Mouse (Mus musculus) right cerebral cortex, postnatal 36 days (tissue): Measurements from ENCODE around the gene St3gal4.

ENCODE experiments used
- DNase-seq, 2 experiments: peaks; one replicate each; pipeline ENCODE4 v3.0.0; 2022; ENCODE audit warnings: low spot score in 2 of 2, mixed read lengths in 1 of 2

Gene St3gal4

DNA sequence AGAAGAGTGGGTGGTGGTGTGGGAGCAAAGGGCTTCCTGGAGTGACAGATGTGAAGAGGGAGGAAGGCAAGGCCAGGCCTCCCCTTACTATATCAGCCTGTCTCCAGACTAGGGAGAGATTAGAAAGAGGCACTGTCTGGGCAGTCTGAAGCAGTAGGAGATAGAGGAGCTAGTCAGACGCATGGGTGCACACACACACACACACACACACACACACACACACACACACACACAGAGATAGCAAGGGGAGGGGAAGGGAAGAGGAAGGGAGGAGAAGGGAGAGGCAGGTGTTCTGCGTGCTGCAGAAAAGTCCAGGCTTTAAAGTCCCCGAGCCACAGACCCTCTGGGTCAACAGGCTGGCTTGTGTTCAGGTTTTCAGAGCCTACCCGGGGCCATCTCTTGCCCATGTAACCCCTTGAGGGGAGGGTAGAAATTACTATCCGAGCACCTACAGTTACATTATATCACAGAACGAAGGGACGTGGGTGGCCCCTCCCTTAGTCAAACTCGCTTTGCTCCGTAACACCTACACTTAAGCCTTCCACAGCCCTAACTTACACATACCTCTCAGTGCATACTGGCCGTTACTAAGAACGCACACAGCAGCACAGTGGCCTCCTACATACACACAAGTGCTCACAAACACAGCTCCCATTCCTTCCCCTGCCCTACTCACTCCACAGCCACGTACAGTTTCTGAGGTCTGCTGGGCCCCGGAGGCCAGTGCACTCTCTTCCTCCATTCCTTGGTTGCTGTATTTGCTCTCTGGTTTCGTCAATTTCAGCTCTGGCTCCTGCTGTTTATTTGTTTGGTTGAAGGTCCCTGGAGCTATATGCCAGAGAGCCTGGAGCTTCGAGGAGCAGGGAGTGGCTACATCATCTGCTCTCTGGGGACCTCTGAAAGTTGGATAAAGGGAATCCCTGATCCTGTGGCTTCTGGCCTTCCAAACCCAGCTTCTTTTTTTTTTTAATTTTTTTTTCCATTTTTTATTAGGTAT is 12.9 kb downstream of the St3gal4 start:
- DNase-seq: no peak

GRCm38 (mm10) chr9:35105438-35105837 is 13.6 kb downstream of the St3gal4 start:
- no peak for DNase-seq

GRCm38 (mm10) chr9:35104711-35105110 is 14.4 kb downstream of the St3gal4 start:
- no peak for DNase-seq

DNA sequence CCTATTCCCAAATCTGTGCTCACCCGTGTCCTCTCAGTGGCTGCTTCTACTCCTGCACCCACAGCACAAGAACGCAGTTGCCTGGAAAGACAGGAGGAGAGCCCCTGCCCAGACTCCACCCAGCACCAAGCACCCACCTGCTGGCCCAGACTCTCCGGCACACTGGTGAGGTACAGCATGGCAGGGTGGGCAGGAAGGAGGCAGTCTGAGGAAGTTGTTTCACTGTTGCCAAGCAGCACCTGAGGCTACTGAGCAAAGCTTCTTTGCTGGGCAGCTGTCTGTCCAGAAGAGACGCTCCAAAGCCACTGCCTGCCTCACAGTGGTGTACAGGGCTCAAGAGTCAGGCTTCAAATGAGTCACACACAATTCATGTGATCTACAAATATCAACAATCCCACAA is 20.3 kb downstream of the St3gal4 start:
- peak in 1 of 2 experiments; percentile 0 for DNase-seq

- peak in 1 of 2 experiments; percentile 0 for DNase-seq
Measured at GRCm38 (mm10) chr9:35097901-35098300, 21.2 kb downstream of the St3gal4 start.

GRCm38 (mm10) chr9:35095726-35096125 is 23.3 kb downstream of the St3gal4 start:
- no peak for DNase-seq

- DNase-seq: no peak
Measured at GRCm38 (mm10) chr9:35093350-35093749, 25.7 kb downstream of the St3gal4 start.

- DNase-seq: no peak
Measured at GRCm38 (mm10) chr9:35092904-35093303, 26.2 kb downstream of the St3gal4 start.

GRCm38 (mm10) chr9:35061446-35061845 is 57.6 kb downstream of the St3gal4 start:
- DNase-seq: no peak

DNA sequence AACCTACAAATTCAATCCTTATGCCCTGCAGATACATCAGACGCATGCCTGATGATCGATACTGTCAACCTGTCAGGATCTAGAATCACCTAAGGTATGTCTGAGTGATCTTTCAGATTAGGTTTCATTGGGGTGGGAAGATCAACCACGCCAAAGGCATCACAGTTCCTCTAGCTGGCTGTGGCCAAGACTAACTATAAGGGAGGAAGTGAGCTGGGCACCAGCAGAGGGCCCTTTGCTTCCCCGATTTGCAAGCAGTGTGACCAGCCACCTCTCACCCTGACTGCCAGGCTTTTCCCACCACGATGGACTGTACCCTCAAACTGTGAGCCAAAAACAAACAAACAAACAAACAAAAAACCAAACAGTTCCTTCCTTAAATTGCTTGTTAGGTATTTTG is 59.2 kb downstream of the St3gal4 start:
- DNase-seq: no peak

DNA sequence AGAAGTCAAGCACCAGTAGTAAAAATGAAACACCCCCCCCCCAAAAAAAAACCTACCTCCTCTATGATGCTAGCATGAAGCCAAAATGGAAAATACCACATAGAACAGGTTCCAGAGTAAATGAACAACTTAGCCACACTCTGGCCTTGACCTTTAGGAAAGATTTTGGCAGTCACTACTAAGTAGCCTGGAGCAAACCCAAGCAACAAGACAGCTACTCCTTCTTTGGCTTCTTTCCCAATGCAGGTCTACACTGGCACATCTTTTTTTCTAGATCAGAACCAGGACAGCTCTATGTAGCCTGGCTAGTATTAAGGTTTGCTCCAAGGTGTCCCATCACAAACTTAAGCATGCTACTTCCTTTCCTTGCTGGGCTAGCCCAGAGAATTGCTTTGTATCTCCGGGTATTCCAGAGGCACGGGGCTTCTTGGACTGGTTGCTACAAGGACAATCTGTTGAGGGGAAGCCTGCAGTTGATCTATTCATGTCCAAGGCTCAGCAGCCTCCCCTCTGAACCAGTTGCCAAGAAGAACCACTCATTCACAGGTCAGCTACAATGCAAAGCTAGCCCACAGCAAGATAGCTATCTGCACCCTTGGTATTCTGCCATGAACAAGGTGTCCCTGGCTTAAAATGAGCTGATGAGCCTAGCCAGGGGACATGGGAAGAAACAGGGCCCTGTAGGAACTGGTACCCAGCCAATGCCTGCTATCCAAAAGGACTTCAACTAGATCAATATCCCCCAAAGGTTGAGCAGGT is 60.3 kb downstream of the St3gal4 start:
- no peak for DNase-seq

DNA sequence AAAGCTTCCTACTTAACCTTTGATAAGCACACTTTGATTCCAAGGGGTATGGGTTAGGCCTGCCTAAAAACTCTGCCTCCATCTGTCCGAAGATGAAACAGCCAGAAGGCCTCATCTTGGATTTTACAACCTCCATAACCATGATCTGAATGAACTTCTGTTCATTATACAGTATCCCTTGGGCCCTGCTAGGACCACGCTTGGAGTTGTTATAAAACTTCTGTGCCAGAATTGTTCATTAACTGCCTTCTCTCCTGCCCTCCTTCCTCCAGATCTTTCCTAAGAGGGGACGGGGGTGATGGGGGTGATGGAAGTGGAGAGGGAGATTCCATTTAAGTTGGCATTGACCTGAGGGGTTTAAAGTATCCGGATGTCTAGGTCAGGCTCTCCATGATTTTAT is 60.9 kb downstream of the St3gal4 start:
- DNase-seq: no peak

DNA sequence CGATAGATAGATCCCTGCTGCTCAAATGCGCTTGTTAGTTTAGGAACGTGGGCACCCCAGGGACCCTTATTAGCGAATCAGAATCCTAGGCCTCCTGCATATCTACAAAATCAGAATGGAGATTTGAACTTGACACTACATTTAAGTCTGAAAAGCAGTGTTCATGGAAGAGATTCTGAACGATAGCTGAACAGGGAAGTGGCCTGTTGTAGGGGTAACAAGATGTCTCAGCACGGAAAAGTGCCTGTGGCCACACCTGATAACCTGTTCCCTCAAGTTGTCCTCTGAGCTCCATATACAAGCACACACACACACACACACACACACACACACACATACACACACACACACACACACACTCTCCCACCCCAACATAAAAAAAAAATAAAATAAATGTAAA is 61.4 kb downstream of the St3gal4 start:
- DNase-seq: no peak

GRCm38 (mm10) chr9:35056611-35057010 is 62.5 kb downstream of the St3gal4 start:
- DNase-seq: no peak

- DNase-seq: no peak
Measured at GRCm38 (mm10) chr9:35055528-35056330, 63.3 kb downstream of the St3gal4 start.

- no peak for DNase-seq
Measured at GRCm38 (mm10) chr9:35053669-35054068, 65.4 kb downstream of the St3gal4 start.

- DNase-seq: no peak
Measured at GRCm38 (mm10) chr9:35053081-35053480, 66.0 kb downstream of the St3gal4 start.

DNA sequence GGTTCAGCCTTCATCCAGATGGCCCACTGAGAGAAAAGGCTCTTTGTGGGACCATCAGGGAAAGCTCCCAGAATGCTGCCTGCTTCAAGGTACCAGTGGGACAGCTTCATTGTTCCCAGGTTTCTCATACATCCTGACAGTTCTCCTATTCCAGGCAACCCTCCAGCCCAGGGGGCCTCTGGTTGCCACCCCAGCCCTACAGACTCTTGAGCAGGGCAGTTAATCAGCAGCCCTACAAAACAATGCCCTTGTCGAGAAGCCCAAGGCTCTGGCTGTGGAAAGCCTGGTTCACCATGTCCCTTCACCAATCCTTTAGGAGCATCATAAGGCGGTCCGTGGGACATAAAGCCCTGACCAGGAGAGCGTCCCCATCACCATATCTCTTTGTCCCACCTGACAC is 66.4 kb downstream of the St3gal4 start:
- DNase-seq: no peak

DNA sequence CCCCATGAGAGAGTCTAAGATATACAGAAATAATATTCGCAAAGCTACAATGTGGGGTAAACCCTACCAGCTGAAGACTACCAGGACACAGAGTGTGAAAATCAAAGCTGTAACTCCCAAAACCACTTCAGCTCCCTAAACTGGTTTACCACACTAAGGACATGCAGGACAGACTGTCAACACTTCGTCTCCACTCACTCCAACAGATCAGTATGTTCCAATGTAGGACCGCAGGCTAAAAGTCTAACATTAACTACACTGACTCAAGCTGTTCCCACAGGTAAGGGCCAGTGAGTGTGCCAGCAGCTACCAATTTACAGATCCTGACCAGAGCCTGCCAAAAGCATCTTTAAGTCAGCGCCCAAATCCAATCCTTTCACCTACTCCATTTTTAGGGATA is 67.4 kb downstream of the St3gal4 start:
- no peak for DNase-seq

DNA sequence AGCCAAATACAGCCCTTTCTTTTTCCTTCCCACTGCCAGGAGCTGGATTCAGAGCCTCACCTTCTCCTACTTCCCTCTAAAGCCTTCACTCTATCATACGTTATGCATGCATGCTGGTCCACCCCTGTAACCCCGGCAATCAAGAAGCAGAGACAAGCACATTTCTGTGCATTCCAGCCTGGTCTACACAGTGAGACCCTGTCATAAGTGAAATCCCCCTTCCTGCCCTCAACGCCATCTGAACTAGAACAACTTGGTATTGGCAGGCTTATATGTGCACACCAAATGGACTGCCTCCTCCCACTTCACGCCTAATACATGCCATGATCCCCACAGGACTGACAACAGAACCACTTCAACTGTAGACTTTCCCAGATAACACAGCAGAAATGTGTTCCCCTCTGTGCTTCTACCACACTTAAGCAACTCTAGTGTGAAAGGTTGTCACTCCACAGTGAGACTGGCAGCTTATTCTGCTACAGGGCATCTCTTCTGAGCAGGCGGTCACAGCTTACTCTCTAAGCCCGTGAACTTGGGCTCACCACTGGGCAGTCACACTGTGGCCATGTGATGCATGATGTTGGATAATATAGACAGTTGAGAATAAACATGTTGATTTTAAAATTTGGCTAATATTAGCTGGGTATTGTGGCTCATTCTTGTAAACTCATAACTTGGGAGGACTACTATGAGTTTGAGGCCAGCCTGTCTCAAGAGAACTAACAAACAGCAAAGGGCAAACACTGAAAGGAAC is 68.2 kb downstream of the St3gal4 start:
- DNase-seq: no peak

- no peak for DNase-seq
Measured at GRCm38 (mm10) chr9:35049891-35050527, 69.1 kb downstream of the St3gal4 start.
